Mouse (Mus musculus) stomach, postnatal 0 days (tissue): ENCODE results near the gene Uckl1. TPM values are rescaled to one million over a fixed set of nuclear protein-coding genes. Genes with fewer than 3 reads are reported as not detected.

Experiments
- ATAC-seq: fragments of 200-750 bp; cut with Nextera tagmentation; 2 replicates; pipeline ENCODE4 v1.8.0; 2017; ENCODE audit not compliant: low FRiP score, low TSS enrichment
- DNase-seq: peaks from one replicate; pipeline ENCODE4 v3.0.0-alpha.2; 2016; ENCODE audit warnings: low spot score
- H3K27ac ChIP-seq: fragments of 300-500 bp; sonication (generic); replicated peaks from 2 replicates; pipeline ENCODE4 v1.5.1; 2014; ENCODE audit warnings: mild to moderate bottlenecking, control low read depth
- H3K27me3 ChIP-seq: fragments of 300-500 bp; sonication (generic); 2 replicates; pipeline ENCODE4 v1.6.1; 2014; ENCODE audit warnings: low read length; ENCODE audit not compliant: control insufficient read depth, insufficient read depth
- H3K36me3 ChIP-seq: fragments of 300-500 bp; sonication (generic); 2 replicates; pipeline ENCODE4 v1.6.1; 2014; ENCODE audit warnings: low read length, mixed read lengths; ENCODE audit not compliant: control insufficient read depth, insufficient read depth
- H3K4me1 ChIP-seq: fragments of 300-500 bp; sonication (generic); replicated peaks from 2 replicates; pipeline ENCODE4 v1.6.1; 2014; ENCODE audit warnings: antibody characterized with exemption; ENCODE audit not compliant: control insufficient read depth, insufficient read depth
- H3K4me2 ChIP-seq: fragments of 300-500 bp; sonication (generic); replicated peaks from 2 replicates; pipeline ENCODE4 v1.6.1; 2014; ENCODE audit warnings: low read depth, mild to moderate bottlenecking, control low read depth, moderate library complexity
- H3K4me3 ChIP-seq: fragments of 300-500 bp; sonication (generic); 2 replicates; pipeline ENCODE4 v1.5.1; 2014; ENCODE audit warnings: low read depth, low read length, control low read depth
- H3K9ac ChIP-seq: fragments of 300-500 bp; sonication (generic); 2 replicates; pipeline ENCODE4 v1.6.1; 2014; ENCODE audit warnings: mild to moderate bottlenecking, low read length, control low read depth, mixed read lengths
- H3K9me3 ChIP-seq: fragments of 300-500 bp; sonication (generic); 2 replicates; pipeline ENCODE4 v1.6.1; 2016; ENCODE audit warnings: low read length; ENCODE audit not compliant: control insufficient read depth
- CTCF ChIP-seq: IDR thresholded peaks from 2 replicates; pipeline ENCODE4 v1.5.1; 2016; ENCODE audit warnings: antibody characterized with exemption, low read depth, mild to moderate bottlenecking, moderate library complexity
- EP300 ChIP-seq: optimal IDR thresholded peaks from 2 replicates; pipeline ENCODE3; 2016; ENCODE audit warnings: antibody characterized with exemption
- WGBS: fragments of 180-500 bp; shearing (Covaris S2); extraction: QIAGEN DNeasy Blood & Tissue Kit; methylation state at CpG from one replicate; pipeline ENCODE4 v1.1.7; 2014; 5-methylcytosine and 5-hydroxymethylcytosine counted together
- polyA plus RNA-seq: library from polyadenylated mRNA; unstranded; fragments of >200 nt; fragmentation: Nextera tagmentation; extraction: Ambion mirVana; gene quantifications from 2 replicates; pipeline ENCODE4 v1.2.1, GENCODE M21; 2015

Gene Uckl1
- polyA plus RNA-seq, 1 experiment from 2014 or later, result 39.7 TPM

- Histone ChIP-seq H3K36me3 (no peaks in the 10 kb centered on the region), H3K4me3 (no peak overlapping the region), H3K4me2 (no peak overlapping the region), H3K27ac (peak overlapping the region; percentile 77), H3K27me3 (no peaks in the 10 kb centered on the region), H3K9ac (no peak overlapping the region), H3K9me3 (no peaks in the 10 kb centered on the region), H3K4me1 (0 out of 2 replicates have a peak, but pooled peaks cover 1% of the 10 kb centered on the region)
- WGBS, result 40% methylated on average over 6 of the region's 6 CpGs
- TF ChIP-seq EP300, result no peak
- TF ChIP-seq CTCF, result 0 out of 2 replicates have a peak, but pooled peaks have one; percentile 10
- DNase-seq (peak; percentile 61), ATAC-seq (no peak)
Observed at GRCm38 (mm10) chr2:181596221-181596960, 11.7 kb upstream of the Uckl1 start.

GRCm38 (mm10) chr2:181594946-181595696, 10.4 kb upstream of the Uckl1 start:
- no peaks in the 10 kb centered on the region; the same call in 1 of the 2 replicates for H3K36me3 ChIP-seq

DNA sequence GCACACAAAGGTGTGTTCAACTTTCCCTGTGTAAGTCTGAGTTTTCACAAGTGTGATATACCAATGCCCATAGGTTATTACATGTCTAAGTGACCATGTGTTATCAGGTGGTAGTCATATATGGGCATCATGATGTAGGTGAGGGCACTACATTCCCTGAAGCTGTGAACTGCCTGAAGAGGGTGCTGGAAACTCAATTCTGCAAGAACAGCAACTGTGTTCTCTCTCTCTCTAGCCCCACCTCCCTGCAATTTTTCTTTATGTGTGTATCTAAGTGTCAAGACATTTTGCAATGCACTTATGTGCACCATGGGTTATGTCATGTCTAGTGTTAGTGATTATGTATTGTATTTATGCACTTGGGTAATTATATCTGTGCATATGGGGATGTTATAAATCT, 9.2 kb upstream of the Uckl1 start:
- Histone ChIP-seq H3K4me2 (no peak overlapping the region), H3K9me3 (no peaks in the 10 kb centered on the region), H3K4me3 (no peak overlapping the region), H3K9ac (no peak overlapping the region), H3K27me3 (no peaks in the 10 kb centered on the region), H3K36me3 (peaks cover 4% of the 10 kb centered on the region; the same call in 1 of the 2 replicates), H3K27ac (no peak overlapping the region), H3K4me1 (0 out of 2 replicates have a peak, but pooled peaks cover 2% of the 10 kb centered on the region)
- TF ChIP-seq EP300 (no peak), CTCF (peak; percentile 53)
- DNase-seq (no peak), ATAC-seq (no peak)

More at GRCm38 (mm10) chr2:181594946-181595696, 10.4 kb upstream of the Uckl1 start:
- Histone ChIP-seq H3K9me3 (no peaks in the 10 kb centered on the region), H3K4me2 (no peak overlapping the region), H3K4me3 (no peak overlapping the region), H3K27me3 (no peaks in the 10 kb centered on the region), H3K27ac (no peak overlapping the region), H3K4me1 (0 out of 2 replicates have a peak, but pooled peaks cover 2% of the 10 kb centered on the region), H3K9ac (no peak overlapping the region)
- ATAC-seq (no peak), DNase-seq (no peak)
- TF ChIP-seq CTCF, result peak; percentile 78
- no peak for TF ChIP-seq EP300
- WGBS, result 69% methylated on average over 4 of the region's 4 CpGs

DNA sequence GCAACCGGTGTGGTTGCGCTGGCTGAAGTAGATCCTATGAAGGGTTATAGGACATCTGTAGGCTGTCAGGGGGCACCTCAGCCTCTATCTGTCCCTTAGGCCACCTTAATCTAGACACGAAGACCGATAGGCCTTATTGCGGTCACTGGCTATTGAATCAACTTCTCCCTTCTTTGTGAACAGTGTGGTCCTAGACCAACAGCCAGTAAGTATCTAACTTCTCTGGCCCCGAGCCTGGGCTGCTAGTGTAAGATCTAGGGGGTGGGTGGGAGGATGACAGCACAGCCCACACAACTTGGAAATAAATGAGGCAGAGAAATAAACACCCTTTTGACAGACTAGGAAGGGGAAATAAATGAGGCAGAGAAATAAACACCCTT, 8.3 kb upstream of the Uckl1 start:
- peak overlapping the region; percentile 94 for H3K27ac ChIP-seq
- H3K9ac ChIP-seq, result peak overlapping the region; percentile 96
- no peaks in the 10 kb centered on the region for H3K9me3 ChIP-seq
- peak overlapping the region; percentile 79 for H3K4me2 ChIP-seq
- H3K4me1 ChIP-seq, result 0 out of 2 replicates have a peak, but pooled peaks cover 2% of the 10 kb centered on the region
- H3K4me3 ChIP-seq, result peak overlapping the region; percentile 87
- ATAC-seq (peak; percentile 16; the same call in 1 of the 2 replicates), DNase-seq (no peak)
- H3K36me3 ChIP-seq, result peaks cover 7% of the 10 kb centered on the region; the same call in 1 of the 2 replicates
- 4% methylated on average over 6 of the region's 6 CpGs for WGBS
- TF ChIP-seq CTCF, result no peak
- TF ChIP-seq EP300, result no peak
- H3K27me3 ChIP-seq, result no peaks in the 10 kb centered on the region

GRCm38 (mm10) chr2:181592231-181593041, 7.7 kb upstream of the Uckl1 start, which contains the start of gene Zfp512b:
Zfp512b (minus strand) TSS chr2:181592803.
- H3K9ac ChIP-seq, result peak within 1 kb of the TSS; percentile 96

More at GRCm38 (mm10) chr2:181592231-181593041, 7.7 kb upstream of the Uckl1 start, which contains the start of gene Zfp512b:
- TF ChIP-seq EP300 (no peak), CTCF (peak; percentile 22; the same call in 1 of the 2 replicates)
- H3K27me3 ChIP-seq, result no peaks in the 10 kb centered on the region
- H3K4me1 ChIP-seq, result 0 out of 2 replicates have a peak, but pooled peaks cover 2% of the 10 kb centered on the region
- peak within 1 kb of the TSS; percentile 87 for H3K4me3 ChIP-seq
- WGBS, result under 1% methylated on average over 47 of the region's 97 CpGs
- peak within 1 kb of the TSS; percentile 94 for H3K27ac ChIP-seq
- DNase-seq, result peak; percentile 82
- no peaks in the 10 kb centered on the region for H3K9me3 ChIP-seq
- peaks cover 7% of the 10 kb centered on the region; the same call in 1 of the 2 replicates for H3K36me3 ChIP-seq
- peak; percentile 65 for ATAC-seq
- H3K4me2 ChIP-seq, result peak within 1 kb of the TSS; percentile 79
